Mouse (Mus musculus): ENCODE results near the gene Tprn. TPM values are rescaled to one million over a fixed set of nuclear protein-coding genes. Genes with fewer than 3 reads are reported as not detected.

Gene Tprn
- total and polyA plus RNA-seq, 3 experiments = 7.0 to 19.3 (median 13.1) TPM

DNA sequence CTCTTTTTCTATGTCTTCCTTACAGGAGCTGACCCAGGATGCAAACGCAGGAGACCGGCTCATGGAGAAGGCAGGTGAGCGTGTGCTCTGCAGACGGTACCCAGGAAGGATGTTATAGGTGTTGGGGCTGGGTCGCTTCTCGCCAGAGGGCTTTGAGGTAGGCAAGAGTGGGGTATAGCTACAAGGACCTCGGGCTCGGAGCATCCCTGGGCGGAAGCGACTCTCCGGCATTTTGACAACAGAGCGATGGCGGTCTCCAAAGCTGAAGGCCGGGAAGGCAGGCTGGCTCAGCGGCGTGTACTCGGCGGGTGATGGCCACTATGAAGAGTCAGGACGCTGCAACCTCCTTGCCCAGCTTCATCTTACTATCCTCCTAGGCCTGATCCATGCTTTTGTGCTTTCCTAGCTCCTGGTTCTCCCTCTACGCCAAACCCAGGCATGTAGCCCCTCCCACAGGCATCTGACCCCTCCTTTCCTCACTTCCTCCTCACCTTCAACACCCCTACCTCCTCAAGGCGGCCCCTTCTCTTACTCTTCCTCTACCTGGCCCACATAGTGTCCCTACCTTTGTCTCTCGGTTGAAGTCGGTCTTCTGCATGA, 49.1 kb upstream of the Tprn start:
- dilution Hi-C loops (cut with MboI; ENCODE audit: extremely low pct_ligation_motif_present, extremely low pct_unique_long_range_greater_than_20kb, low sequenced_read_pairs) (no loop called here), in situ Hi-C loops (cut with MboI; ENCODE audit: low pct_ligation_motif_present, low pct_unique_long_range_greater_than_20kb, low sequenced_read_pairs) (no loop called here)
- no peak for DNase-seq (ENCODE audit: extremely low read depth)
- no peak for TF ChIP-seq MAX (IDR thresholded peaks at IDR 0.05; ENCODE audit: low read length)
- TF ChIP-seq HCFC1 (IDR thresholded peaks at IDR 0.05; ENCODE audit: low read depth, low read length) = no peak
- no peak for TF ChIP-seq TBP (conservative IDR thresholded peaks at IDR 0.05; ENCODE audit: low read depth, low read length)
- no peak for TF ChIP-seq USF2 (conservative IDR thresholded peaks at IDR 0.05; ENCODE audit: low read depth, low read length)
- TF ChIP-seq RCOR1 (conservative IDR thresholded peaks at IDR 0.05; ENCODE audit: low read depth, low read length) = no peak
- no peak for TF ChIP-seq SIN3A (IDR thresholded peaks at IDR 0.05; ENCODE audit: low read length)
- no peak for TF ChIP-seq EP300 (IDR thresholded peaks at IDR 0.05; ENCODE audit: low read length)
- no peak for TF ChIP-seq JUND (conservative IDR thresholded peaks at IDR 0.05; ENCODE audit: low read depth, low read length)
- TF ChIP-seq ZC3H11A (IDR thresholded peaks at IDR 0.05; ENCODE audit: low read depth, low read length) = no peak
- no peak for TF ChIP-seq MXI1 (IDR thresholded peaks at IDR 0.05; ENCODE audit: low read depth, low read length)
- H3K27ac ChIP-seq (ENCODE audit: insufficient read depth, low read depth) = no peak overlapping the region
- H3K4me2 ChIP-seq (ENCODE audit: insufficient read depth, low read depth, poor library complexity, severe bottlenecking) = no peak overlapping the region
- H3K27me3 ChIP-seq (replicated peaks) = peaks cover 4% of the 10 kb centered on the region
- H3K9me3 ChIP-seq (replicated peaks; ENCODE audit: low read length) = no peaks in the 10 kb centered on the region
- H3K4me3 ChIP-seq (replicated peaks in 1 of 3; ENCODE audit: low read depth in 2 of 3, low read length in 2 of 3, poor library complexity in 1 of 3) = no peak overlapping the region
- peaks cover 5 to 14% of the 10 kb centered on the region in 2 experiments for H3K36me3 ChIP-seq (replicated peaks in 1 of 2; ENCODE audit: control insufficient read depth in 1 of 2, insufficient read depth in 1 of 2, low read length in 1 of 2)
- H3K79me2 ChIP-seq (replicated peaks; ENCODE audit: control insufficient read depth, extremely low read depth, insufficient read depth, poor library complexity, severe bottlenecking) = peaks cover 20% of the 10 kb centered on the region
- no peak overlapping the region for H3K9ac ChIP-seq (ENCODE audit: insufficient read depth, low read depth)
- peaks cover 11 to 27% of the 10 kb centered on the region in 2 experiments for H3K4me1 ChIP-seq (ENCODE audit: control insufficient read depth in 1 of 2, insufficient read depth in 2 of 2)

DNA sequence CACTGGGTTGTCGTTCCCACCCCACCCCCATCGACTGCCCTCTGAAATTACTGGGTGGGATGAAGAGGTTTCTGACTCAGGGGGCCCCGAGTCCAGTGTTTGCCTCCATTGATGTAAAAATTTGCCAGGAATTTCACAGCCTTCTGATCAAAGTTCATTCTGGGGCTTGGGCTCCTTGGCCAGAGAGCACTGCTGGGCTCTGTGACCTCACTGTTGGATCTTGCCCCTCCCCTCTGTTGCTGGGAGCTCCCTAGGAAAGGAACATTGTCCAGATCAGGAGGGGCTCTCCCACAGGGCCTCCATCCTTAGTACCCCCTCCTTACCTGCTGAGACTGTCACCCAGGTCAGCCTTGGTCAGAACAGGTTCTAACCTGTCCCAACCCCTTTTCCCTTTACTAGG, 48.0 kb upstream of the Tprn start, which contains the start of gene Stpg3:
Gene Stpg3, minus strand, starts transcription at position 194 of the 400 bp plus-strand sequence.
- dilution Hi-C loops (cut with MboI; ENCODE audit: extremely low pct_ligation_motif_present, extremely low pct_unique_long_range_greater_than_20kb, low sequenced_read_pairs) = no loop called here
- in situ Hi-C loops (cut with MboI; ENCODE audit: low pct_ligation_motif_present, low pct_unique_long_range_greater_than_20kb, low sequenced_read_pairs) = no loop called here
- Histone ChIP-seq H3K4me2 (ENCODE audit: insufficient read depth, low read depth, poor library complexity, severe bottlenecking) (no peak within 1 kb of the TSS), H3K27me3 (replicated peaks) (peaks cover 4% of the 10 kb centered on the region), H3K4me1 (ENCODE audit: control insufficient read depth in 1 of 2, insufficient read depth in 2 of 2) (peaks cover 11 to 18% of the 10 kb centered on the region in 2 experiments), H3K79me2 (replicated peaks; ENCODE audit: control insufficient read depth, extremely low read depth, insufficient read depth, poor library complexity, severe bottlenecking) (peaks cover 14% of the 10 kb centered on the region), H3K9me3 (replicated peaks; ENCODE audit: low read length) (no peaks in the 10 kb centered on the region), H3K9ac (ENCODE audit: insufficient read depth, low read depth) (no peak within 1 kb of the TSS), H3K27ac (ENCODE audit: insufficient read depth, low read depth) (no peak within 1 kb of the TSS), H3K36me3 (replicated peaks in 1 of 2; ENCODE audit: control insufficient read depth in 1 of 2, insufficient read depth in 1 of 2, low read length in 1 of 2) (peaks cover 5 to 6% of the 10 kb centered on the region in 2 experiments), H3K4me3 (replicated peaks in 1 of 3; ENCODE audit: low read depth in 2 of 3, low read length in 2 of 3, poor library complexity in 1 of 3) (no peak within 1 kb of the TSS)
- no peak for DNase-seq (ENCODE audit: extremely low read depth)
- no peak for TF ChIP-seq TBP (conservative IDR thresholded peaks at IDR 0.05; ENCODE audit: low read depth, low read length)
- no peak for TF ChIP-seq PAX5 (IDR thresholded peaks at IDR 0.05; ENCODE audit: low read length)
- no peak for TF ChIP-seq NELFE (IDR thresholded peaks at IDR 0.05; ENCODE audit: low read depth, low read length)
- TF ChIP-seq MXI1 (IDR thresholded peaks at IDR 0.05; ENCODE audit: low read depth, low read length) = no peak
- no peak for TF ChIP-seq CHD1 (IDR thresholded peaks at IDR 0.05; ENCODE audit: low read depth, low read length)
- TF ChIP-seq UBTF (IDR thresholded peaks at IDR 0.05; ENCODE audit: low read depth, low read length) = no peak
- TF ChIP-seq ZNF384 (IDR thresholded peaks at IDR 0.05; ENCODE audit: low read depth, low read length) = no peak
- no peak for TF ChIP-seq ZKSCAN1 (IDR thresholded peaks at IDR 0.05; ENCODE audit: borderline replicate concordance, low read depth, low read length)
- TF ChIP-seq USF1 (IDR thresholded peaks at IDR 0.05; ENCODE audit: low read depth, low read length) = no peak
- TF ChIP-seq E2F4 (IDR thresholded peaks at IDR 0.05; ENCODE audit: insufficient replicate concordance, low read depth, low read length) = no peak
- no peak for TF ChIP-seq ELF1 (IDR thresholded peaks at IDR 0.05; ENCODE audit: low read depth, low read length)
- no peak for TF ChIP-seq RAD21 (IDR thresholded peaks at IDR 0.05; ENCODE audit: low read depth, low read length)
- no peak for TF ChIP-seq ETS1 (conservative IDR thresholded peaks at IDR 0.05; ENCODE audit: low read depth, low read length)
- no peak for TF ChIP-seq ZMIZ1 (IDR thresholded peaks at IDR 0.05; ENCODE audit: low read depth, low read length)
- no peak for TF ChIP-seq SIN3A (IDR thresholded peaks at IDR 0.05; ENCODE audit: low read length)
- TF ChIP-seq EP300 (IDR thresholded peaks at IDR 0.05; ENCODE audit: low read length) = no peak
- TF ChIP-seq POLR2A (IDR thresholded peaks at IDR 0.05; ENCODE audit: low read depth, low read length) = no peak
- no peak for TF ChIP-seq JUN (IDR thresholded peaks at IDR 0.05; ENCODE audit: insufficient read depth, low read depth, low read length)
- TF ChIP-seq MAFK (IDR thresholded peaks at IDR 0.05; ENCODE audit: insufficient replicate concordance, low read length) = no peak
